Mouse (Mus musculus): ENCODE results near the gene Chp2. TPM values are rescaled to one million over a fixed set of nuclear protein-coding genes. Genes with fewer than 3 reads are reported as not detected.

Chp2 gene
- 0.31 and 0.83 TPM in 2 replicates for polyA plus RNA-seq (2015; fragmentation: Nextera tagmentation; extraction: Ambion mirVana)

DNA sequence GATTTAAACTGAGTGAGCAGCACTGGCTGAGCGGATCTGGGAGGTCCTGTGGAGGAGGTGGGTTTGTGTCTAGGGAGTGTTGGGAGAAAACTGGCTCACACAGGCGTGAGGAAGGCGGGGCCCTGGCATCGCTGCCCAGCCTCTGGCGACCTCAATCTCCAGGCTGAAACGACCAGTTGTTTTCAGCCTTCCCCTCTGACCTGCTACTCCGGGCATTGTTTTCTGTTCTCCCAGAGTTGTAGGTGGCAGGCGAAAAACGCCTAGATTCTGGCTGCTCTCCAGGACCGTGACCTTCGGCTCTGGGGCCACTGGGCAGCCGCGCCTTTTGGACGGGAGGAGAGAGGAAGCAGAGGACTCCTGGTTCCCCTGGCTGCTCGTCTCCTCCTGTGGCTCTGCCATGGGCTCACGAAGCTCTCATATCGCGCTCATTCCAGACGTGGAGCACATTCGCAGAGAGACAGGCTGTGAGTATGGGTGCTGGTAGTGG lies at the start of gene Chp2:
TSS of gene Chp2 (plus strand) at position 182 of the 487 bp plus-strand sequence.
- Histone ChIP-seq H3K4me2 (replicated peaks) (peak within 1 kb of the TSS; percentile 27), H3K27ac (replicated peaks) (no peak within 1 kb of the TSS), H3K36me3 (no peaks in the 10 kb centered on the region), H3K27me3 (no peaks in the 10 kb centered on the region), H3K9me3 (no peaks in the 10 kb centered on the region), H3K4me1 (0 out of 2 replicates have a peak, but pooled peaks cover 5% of the 10 kb centered on the region), H3K9ac (replicated peaks) (0 out of 2 replicates have a peak within 1 kb of the TSS, but pooled peaks have one; percentile 15), H3K4me3 (peak within 1 kb of the TSS; percentile 8)
- 36% methylated on average over 20 of the region's 20 CpGs for WGBS
- no peak for ATAC-seq (replicated peaks)

DNA sequence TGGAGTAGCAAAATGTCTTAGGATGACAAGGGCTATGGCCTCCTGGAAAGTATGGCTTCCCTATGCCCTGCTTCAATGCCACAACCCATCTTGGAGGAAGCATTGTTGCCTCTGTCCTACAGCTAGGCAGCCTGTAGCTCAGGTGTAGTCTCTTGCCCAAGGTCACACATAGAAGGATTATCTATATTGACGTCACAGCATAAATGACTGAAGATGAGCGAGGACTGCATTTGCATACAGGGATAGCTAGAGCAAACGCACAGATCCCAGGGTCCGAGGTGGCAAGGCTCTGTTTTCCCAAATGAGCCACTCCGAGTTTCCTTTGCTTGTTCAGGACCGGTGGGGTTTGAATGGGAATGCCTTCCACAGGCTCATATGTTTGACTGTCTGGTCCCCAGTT lies 48.6 kb upstream of the Chp2 start:
- 88% methylated on average over 6 of the region's 6 CpGs for WGBS
- no peaks in the 10 kb centered on the region for H3K9me3 ChIP-seq
- no peaks in the 10 kb centered on the region for H3K4me1 ChIP-seq
- H3K4me3 ChIP-seq = no peak overlapping the region
- H3K36me3 ChIP-seq = peaks cover 26% of the 10 kb centered on the region
- H3K27me3 ChIP-seq = no peaks in the 10 kb centered on the region
- no peak for ATAC-seq (replicated peaks)
- no peak overlapping the region for H3K4me2 ChIP-seq (replicated peaks)
- no peak overlapping the region for H3K9ac ChIP-seq (replicated peaks)
- H3K27ac ChIP-seq (replicated peaks) = no peak overlapping the region

DNA sequence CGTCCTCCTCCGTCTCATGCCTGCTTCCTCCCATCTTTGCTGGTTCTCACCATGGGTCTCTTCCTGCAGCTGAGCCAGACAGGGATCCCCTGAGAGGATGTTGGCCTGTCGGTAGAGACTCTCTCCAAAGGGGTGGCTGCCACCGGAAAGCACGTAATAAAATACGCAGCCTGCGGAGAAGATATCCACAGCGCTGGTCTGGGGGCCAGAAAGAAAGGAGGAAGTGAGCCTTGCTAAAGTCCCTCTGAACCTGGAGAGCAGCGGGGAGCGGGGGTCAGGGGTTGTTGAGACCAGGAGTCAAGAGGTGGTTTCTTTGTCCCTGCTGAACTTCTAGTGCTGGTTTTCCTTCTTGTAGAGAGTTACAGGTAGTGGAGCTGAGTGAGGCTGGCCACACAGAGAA lies 47.7 kb upstream of the Chp2 start:
- Histone ChIP-seq H3K4me3 (no peak overlapping the region), H3K9me3 (no peaks in the 10 kb centered on the region), H3K9ac (replicated peaks) (no peak overlapping the region), H3K4me2 (replicated peaks) (no peak overlapping the region), H3K27me3 (no peaks in the 10 kb centered on the region), H3K4me1 (no peaks in the 10 kb centered on the region), H3K36me3 (peaks cover 17% of the 10 kb centered on the region), H3K27ac (replicated peaks) (no peak overlapping the region)
- 85% methylated on average over 10 of the region's 10 CpGs for WGBS
- ATAC-seq (replicated peaks) = no peak

DNA sequence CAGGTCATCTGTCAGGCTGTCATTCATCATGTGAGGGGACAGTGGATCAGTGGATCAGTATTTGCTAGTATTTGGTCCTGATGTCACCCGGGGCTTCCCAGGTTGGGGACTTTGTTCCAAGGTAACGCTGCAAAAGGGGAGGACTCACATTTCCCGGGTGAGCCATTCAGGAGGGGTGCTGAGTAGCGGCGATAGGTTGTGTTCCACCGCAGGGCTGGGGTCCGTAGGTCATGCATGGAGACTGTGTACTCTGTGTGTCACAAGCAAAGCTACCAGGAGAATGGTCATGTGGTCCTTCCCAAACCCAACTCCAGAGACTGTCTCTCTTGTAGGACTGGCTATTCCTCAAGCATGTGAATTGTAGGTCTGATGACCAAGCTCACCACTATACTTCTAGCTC lies 38.6 kb upstream of the Chp2 start:
- H3K4me2 ChIP-seq (replicated peaks) = no peak overlapping the region
- no peak overlapping the region for H3K9ac ChIP-seq (replicated peaks)
- no peaks in the 10 kb centered on the region for H3K4me1 ChIP-seq
- WGBS = 92% methylated on average over 7 of the region's 7 CpGs
- no peaks in the 10 kb centered on the region for H3K9me3 ChIP-seq
- H3K4me3 ChIP-seq = no peak overlapping the region
- no peaks in the 10 kb centered on the region for H3K36me3 ChIP-seq
- no peak for ATAC-seq (replicated peaks)
- H3K27me3 ChIP-seq = no peaks in the 10 kb centered on the region
- H3K27ac ChIP-seq (replicated peaks) = no peak overlapping the region

DNA sequence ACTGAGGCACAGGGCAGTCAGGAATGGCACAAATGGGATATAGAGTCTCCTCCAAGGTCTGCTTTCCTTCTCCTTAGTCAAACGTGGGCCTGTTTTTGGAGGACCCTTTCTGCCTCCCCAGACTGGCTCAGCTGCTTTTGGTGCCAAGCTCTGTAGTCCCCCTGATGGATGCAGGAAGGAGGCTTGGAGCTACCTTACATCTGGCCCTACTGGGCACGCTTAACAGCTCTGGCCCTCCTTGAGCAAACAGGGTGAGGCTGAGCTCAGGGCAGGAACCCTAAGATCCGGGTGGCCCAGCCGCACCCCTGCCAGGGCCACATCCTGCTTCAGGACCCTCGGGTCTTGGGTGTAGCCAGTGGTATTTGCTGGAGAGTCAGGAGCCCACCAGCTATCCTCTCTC lies 34.7 kb upstream of the Chp2 start:
- no peak overlapping the region for H3K27ac ChIP-seq (replicated peaks)
- 74% methylated on average over 5 of the region's 5 CpGs for WGBS
- H3K4me2 ChIP-seq (replicated peaks) = no peak overlapping the region

DNA sequence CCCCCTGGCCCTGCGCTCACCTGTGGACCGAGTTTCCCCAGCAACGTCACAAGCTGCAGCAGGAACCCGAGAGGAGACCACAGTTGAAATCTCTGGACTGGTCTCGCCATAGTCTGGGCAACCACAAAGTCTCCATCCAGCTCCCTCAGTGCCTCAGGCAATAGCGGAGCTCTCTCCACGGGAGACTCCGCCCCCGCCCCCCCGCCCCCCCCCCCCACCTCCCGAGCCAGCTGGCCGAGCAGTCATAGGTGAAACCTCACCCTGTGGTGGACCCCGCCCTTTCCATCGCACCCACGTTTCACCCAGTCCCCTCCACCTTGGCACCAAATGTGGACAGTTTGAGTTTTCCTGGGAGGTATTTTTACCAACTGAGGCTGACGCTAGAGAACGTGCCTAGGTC lies 33.3 kb upstream of the Chp2 start, which contains the start of gene Ern2:
TSS of gene Ern2 (minus strand) at position 165 of the 400 bp plus-strand sequence.
- ATAC-seq (replicated peaks) = no peak
- no peaks in the 10 kb centered on the region for H3K9me3 ChIP-seq
- no peaks in the 10 kb centered on the region for H3K36me3 ChIP-seq
- no peaks in the 10 kb centered on the region for H3K27me3 ChIP-seq
- WGBS = 17% methylated on average over 12 of the region's 17 CpGs
- H3K4me3 ChIP-seq = no peak within 1 kb of the TSS
- H3K9ac ChIP-seq (replicated peaks) = no peak within 1 kb of the TSS; the same call in 1 of the 2 replicates
- H3K27ac ChIP-seq (replicated peaks) = no peak within 1 kb of the TSS
- peak within 1 kb of the TSS; percentile 15; the same call in 1 of the 2 replicates for H3K4me2 ChIP-seq (replicated peaks)
- no peaks in the 10 kb centered on the region for H3K4me1 ChIP-seq

More for the DNA sequence above, 34.7 kb upstream of the Chp2 start:
- Histone ChIP-seq H3K9ac (replicated peaks) (no peak overlapping the region), H3K27me3 (no peaks in the 10 kb centered on the region), H3K9me3 (no peaks in the 10 kb centered on the region), H3K4me3 (no peak overlapping the region), H3K4me1 (no peaks in the 10 kb centered on the region), H3K36me3 (no peaks in the 10 kb centered on the region)
- no peak for ATAC-seq (replicated peaks)

DNA sequence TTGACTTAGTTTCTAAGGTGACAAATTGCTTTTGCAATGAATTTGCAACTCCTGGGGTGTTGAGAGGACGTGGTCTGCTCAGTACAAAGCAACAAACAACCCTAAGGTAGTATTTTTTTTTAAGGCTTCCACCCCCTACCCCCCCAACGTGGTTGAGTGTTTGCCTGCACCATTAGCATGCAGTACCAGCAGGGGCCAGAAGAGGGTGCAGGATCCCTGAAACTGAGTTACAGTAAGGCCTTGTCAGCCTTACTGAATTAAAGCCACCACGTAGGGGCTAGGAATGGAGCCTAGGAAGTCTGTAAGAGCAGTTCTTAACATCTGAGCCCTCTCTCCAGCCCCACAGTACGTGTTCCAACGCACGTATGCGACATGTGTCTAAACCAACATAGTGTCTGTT lies 29.8 kb upstream of the Chp2 start:
- Histone ChIP-seq H3K9me3 (no peaks in the 10 kb centered on the region), H3K36me3 (no peaks in the 10 kb centered on the region), H3K27me3 (no peaks in the 10 kb centered on the region), H3K9ac (replicated peaks) (no peak overlapping the region), H3K4me2 (replicated peaks) (no peak overlapping the region), H3K4me1 (no peaks in the 10 kb centered on the region), H3K27ac (replicated peaks) (no peak overlapping the region), H3K4me3 (no peak overlapping the region)
- ATAC-seq (replicated peaks) = no peak
- WGBS = 27% methylated on average over 7 of the region's 7 CpGs

DNA sequence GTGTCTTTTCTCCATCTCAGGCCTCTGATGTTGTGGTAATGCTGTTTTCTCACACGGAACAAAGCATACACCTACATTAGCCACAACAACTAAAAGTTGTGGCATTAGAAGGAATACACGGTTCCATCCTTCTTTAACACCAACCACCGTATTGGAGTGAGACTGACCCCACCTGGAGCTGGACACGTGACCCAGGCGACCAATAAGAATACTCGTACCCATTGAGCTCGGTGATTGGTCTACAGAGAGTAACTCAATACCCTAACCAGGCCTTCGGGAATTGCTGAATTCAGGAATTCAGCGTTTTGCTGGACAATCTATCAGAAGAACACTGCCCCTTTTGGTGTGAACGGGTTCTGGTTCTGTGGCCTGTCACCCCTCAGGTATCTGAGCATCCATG lies 28.2 kb upstream of the Chp2 start:
- Histone ChIP-seq H3K27ac (replicated peaks) (no peak overlapping the region), H3K27me3 (no peaks in the 10 kb centered on the region), H3K4me2 (replicated peaks) (no peak overlapping the region), H3K9ac (replicated peaks) (no peak overlapping the region), H3K4me1 (no peaks in the 10 kb centered on the region), H3K9me3 (no peaks in the 10 kb centered on the region; the same call in 1 of the 2 replicates), H3K4me3 (no peak overlapping the region), H3K36me3 (no peaks in the 10 kb centered on the region)
- 70% methylated on average over 10 of the region's 10 CpGs for WGBS
- ATAC-seq (replicated peaks) = no peak

DNA sequence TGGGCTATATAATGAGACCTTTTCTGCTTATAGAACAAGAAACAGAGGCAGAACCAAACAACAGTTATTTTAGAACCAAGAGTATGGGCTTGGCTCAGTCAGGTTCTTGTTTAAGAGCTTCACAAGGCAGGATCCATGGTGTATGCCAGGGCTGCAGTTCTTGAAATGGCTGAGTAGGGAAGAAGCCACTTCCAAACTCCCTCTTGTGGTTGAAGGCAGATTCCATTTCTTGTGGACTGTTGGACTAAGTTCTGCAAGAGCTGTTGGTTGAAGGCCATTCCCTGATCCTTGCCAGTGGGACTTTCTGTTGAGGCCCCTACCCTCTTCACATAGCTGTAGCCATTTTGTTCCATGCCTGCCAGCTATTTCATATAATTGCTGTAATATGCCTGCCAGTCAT lies 25.4 kb upstream of the Chp2 start:
- Histone ChIP-seq H3K4me1 (no peaks in the 10 kb centered on the region), H3K9me3 (no peaks in the 10 kb centered on the region; the same call in 1 of the 2 replicates), H3K27me3 (no peaks in the 10 kb centered on the region), H3K36me3 (no peaks in the 10 kb centered on the region), H3K4me2 (replicated peaks) (no peak overlapping the region), H3K9ac (replicated peaks) (no peak overlapping the region), H3K4me3 (no peak overlapping the region), H3K27ac (replicated peaks) (no peak overlapping the region)
- no peak for ATAC-seq (replicated peaks)

DNA sequence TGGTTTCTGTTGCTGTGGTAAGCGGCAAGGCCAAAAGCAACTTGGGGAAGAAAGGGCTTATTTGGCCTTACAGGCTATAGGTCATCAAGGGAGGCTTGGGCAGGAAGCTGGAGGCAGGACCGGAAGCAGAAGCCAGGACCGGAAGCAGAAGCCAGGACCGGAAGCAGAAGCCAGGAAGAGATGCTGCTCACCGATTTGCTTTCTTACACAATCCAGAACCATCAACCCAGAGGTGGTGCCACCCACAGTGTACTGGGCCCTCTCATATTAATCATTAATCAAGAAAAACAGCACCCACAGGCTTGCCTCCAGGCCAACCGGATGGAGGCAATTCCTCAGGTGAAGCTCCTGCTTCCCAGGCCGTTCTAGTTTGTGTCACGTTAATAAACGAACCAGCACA lies 22.5 kb upstream of the Chp2 start:
- Histone ChIP-seq H3K36me3 (no peaks in the 10 kb centered on the region), H3K27ac (replicated peaks) (no peak overlapping the region), H3K4me3 (no peak overlapping the region), H3K4me2 (replicated peaks) (no peak overlapping the region), H3K9me3 (no peaks in the 10 kb centered on the region; the same call in 1 of the 2 replicates), H3K4me1 (no peaks in the 10 kb centered on the region), H3K27me3 (no peaks in the 10 kb centered on the region), H3K9ac (replicated peaks) (no peak overlapping the region)
- no peak for ATAC-seq (replicated peaks)
- WGBS = 92% methylated on average over 9 of the region's 9 CpGs

DNA sequence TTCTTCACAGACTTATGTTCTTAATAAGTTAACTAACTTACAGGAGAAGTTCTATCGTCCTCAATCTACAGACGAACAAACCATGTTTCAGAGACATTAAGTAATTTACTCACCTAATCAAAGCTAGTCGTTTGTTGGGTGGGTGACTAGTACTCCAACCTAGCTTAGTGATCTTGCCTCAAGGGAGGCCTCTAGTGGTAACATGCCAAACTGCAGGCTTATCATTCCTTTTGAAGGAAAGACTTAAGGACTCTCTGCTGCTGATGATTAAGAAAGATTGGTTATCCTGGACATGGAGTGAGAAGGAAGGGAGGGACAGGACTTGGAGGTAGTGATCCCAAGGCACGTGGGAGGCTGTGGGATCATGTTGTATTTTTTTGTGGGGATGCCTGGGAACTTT lies 22.0 kb upstream of the Chp2 start:
- Histone ChIP-seq H3K4me1 (no peaks in the 10 kb centered on the region), H3K9me3 (no peaks in the 10 kb centered on the region; the same call in 1 of the 2 replicates), H3K27ac (replicated peaks) (no peak overlapping the region), H3K27me3 (no peaks in the 10 kb centered on the region), H3K36me3 (no peaks in the 10 kb centered on the region), H3K9ac (replicated peaks) (no peak overlapping the region), H3K4me2 (replicated peaks) (no peak overlapping the region), H3K4me3 (no peak overlapping the region)
- WGBS = 41% methylated on average over 4 of the region's 4 CpGs
- ATAC-seq (replicated peaks) = no peak

DNA sequence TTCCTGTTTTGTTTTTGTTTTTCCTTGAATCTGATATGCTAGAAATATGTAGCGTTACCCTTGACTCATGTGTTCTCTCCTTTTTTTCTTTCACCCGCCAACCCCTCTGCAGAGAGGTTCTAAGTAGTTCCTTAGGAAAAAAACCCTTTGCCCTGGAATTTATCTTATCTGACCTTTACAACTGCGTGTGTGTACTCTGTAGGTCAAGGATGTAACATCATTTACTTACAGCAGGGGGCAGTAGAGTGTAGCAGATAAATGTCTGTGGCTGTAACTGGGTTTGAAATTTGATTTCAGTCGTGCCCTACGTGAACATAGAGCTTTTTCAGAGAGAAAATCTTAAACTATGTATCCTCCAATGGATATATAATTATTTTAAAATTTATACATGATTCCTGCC lies 20.0 kb upstream of the Chp2 start:
- WGBS = 28% methylated on average over 5 of the region's 5 CpGs
- H3K27ac ChIP-seq (replicated peaks) = no peak overlapping the region
- no peak overlapping the region for H3K9ac ChIP-seq (replicated peaks)
- H3K4me1 ChIP-seq = no peaks in the 10 kb centered on the region
- H3K9me3 ChIP-seq = no peaks in the 10 kb centered on the region; the same call in 1 of the 2 replicates
- no peak for ATAC-seq (replicated peaks)
- H3K4me2 ChIP-seq (replicated peaks) = no peak overlapping the region
- H3K36me3 ChIP-seq = no peaks in the 10 kb centered on the region
- H3K27me3 ChIP-seq = no peaks in the 10 kb centered on the region; the same call in 1 of the 2 replicates
- no peak overlapping the region for H3K4me3 ChIP-seq

DNA sequence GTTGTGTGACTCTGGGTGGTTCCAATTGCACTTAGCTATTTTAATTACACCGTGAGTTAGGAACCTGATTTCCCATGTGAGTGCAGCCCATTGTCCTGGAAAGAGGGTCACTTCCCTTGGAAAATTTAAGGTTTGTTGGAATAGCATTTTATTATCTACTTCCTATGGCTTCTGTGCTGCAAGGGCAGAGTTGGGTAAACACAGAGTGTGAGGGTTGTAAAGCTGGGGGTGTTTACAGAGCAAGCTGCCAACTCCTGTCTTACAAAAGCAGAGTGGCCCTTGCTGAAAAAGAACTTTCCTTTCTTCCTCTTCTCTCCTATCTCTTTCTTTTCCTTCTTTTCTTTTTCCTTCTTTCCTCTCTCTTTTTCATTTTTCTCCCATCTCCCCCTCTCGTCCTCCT lies 15.4 kb upstream of the Chp2 start:
- H3K27ac ChIP-seq (replicated peaks) = no peak overlapping the region
- H3K9ac ChIP-seq (replicated peaks) = no peak overlapping the region
- no peaks in the 10 kb centered on the region for H3K9me3 ChIP-seq
- ATAC-seq (replicated peaks) = no peak
- H3K4me1 ChIP-seq = no peaks in the 10 kb centered on the region
- no peak overlapping the region for H3K4me3 ChIP-seq
- H3K36me3 ChIP-seq = no peaks in the 10 kb centered on the region
- no peaks in the 10 kb centered on the region; the same call in 1 of the 2 replicates for H3K27me3 ChIP-seq
- 54% methylated on average over 2 of the region's 2 CpGs for whole genome bisulfite sequencing
- no peak overlapping the region for H3K4me2 ChIP-seq (replicated peaks)
